Mouse (Mus musculus): ENCODE results near the gene Prr36. TPM values are rescaled to one million over a fixed set of nuclear protein-coding genes. Genes with fewer than 3 reads are reported as not detected.

The Prr36 gene
- total RNA-seq, 2 experiments from 2014 or later = 42.9 to 46.0 TPM

- intact Hi-C loops (cut with DNase I) = loop anchor here (10.0 kb wide), 2 partner anchors 352 to 512 kb away; no protein-coding TSS in a partner anchor
- Histone ChIP-seq H3K4me3 (no peak overlapping the region), H3K27ac (no peak overlapping the region)
- TF ChIP-seq CTCF (IDR thresholded peaks at IDR 0.05) = no peak
- DNase-seq (ENCODE audit: extremely low spot score in 1 of 2, low spot score in 2 of 2) = no peak
Measured at GRCm38 (mm10) chr8:4162786-4163185, 54.5 kb downstream of the Prr36 start.

Other genes starting within 250 kb of the Prr36 start
- under 1 TPM; 0.51 to 0.52 TPM for gene Cd209f, start 111.6 kb downstream of the Prr36 start, total RNA-seq (2021)
- gene Cd209g, start 83.4 kb downstream of the Prr36 start, total RNA-seq (2021) = not detected
- 100 to 1,000 TPM; 107 to 110 TPM for gene Evi5l, start 50.9 kb downstream of the Prr36 start, total RNA-seq (2021)
- gene Lrrc8e, start 9.4 kb upstream of the Prr36 start, total RNA-seq (2021) = not detected
- gene Map2k7, start 21.3 kb upstream of the Prr36 start, total RNA-seq (2021) = 10 to 100 TPM; 98.1 to 99.1 TPM
- gene Gm49320, start 21.4 kb upstream of the Prr36 start, total RNA-seq (2021) = 1 to 10 TPM in 1 of 2 experiments, not detected in 1; 1.8 TPM
- gene Tgfbr3l, start 30.8 kb upstream of the Prr36 start, total RNA-seq (2021) = 10 to 100 TPM in 1 of 2 experiments, 1 to 10 TPM in 1; 8.2 to 10.5 TPM
- gene Snapc2, start 35.6 kb upstream of the Prr36 start, total RNA-seq (2021) = 10 to 100 TPM; 28.8 to 31.4 TPM
- gene Ctxn1, start 41.8 kb upstream of the Prr36 start, total RNA-seq (2021) = 100 to 1,000 TPM; 581 to 590 TPM
- 10 to 100 TPM; 66.1 to 72.6 TPM for gene Timm44, start 58.5 kb upstream of the Prr36 start, total RNA-seq (2021)
- 10 to 100 TPM; 21.9 to 22.8 TPM for gene Ccl25, start 107.8 kb upstream of the Prr36 start, total RNA-seq (2021)
- gene Elavl1, start 108.0 kb upstream of the Prr36 start, total RNA-seq (2021) = 10 to 100 TPM; 74.1 to 77.4 TPM

Measured in left cerebral cortex, adult 2 months (tissue).